Mouse (Mus musculus) forelimb bud, embryonic 11.5 days (tissue): Measurements from ENCODE around the gene Trappc2l.

Experiments used
- DNase-seq: peaks from one replicate; pipeline ENCODE4 v3.0.0-alpha.2; 2012; ENCODE audit warnings: low read depth, low spot score

Trappc2l gene

GRCm38 (mm10) chr8:122652643-122653042, 41.2 kb downstream of the Trappc2l start:
- DNase-seq, result no peak

GRCm38 (mm10) chr8:122654768-122655167, 43.3 kb downstream of the Trappc2l start:
- no peak for DNase-seq

- DNase-seq, result no peak
These were observed 44.9 kb downstream of the Trappc2l start for GRCm38 (mm10) chr8:122656056-122656999.

GRCm38 (mm10) chr8:122658149-122658806, 46.8 kb downstream of the Trappc2l start:
- peak; percentile 89 for DNase-seq

- DNase-seq, result no peak
These were observed 47.3 kb downstream of the Trappc2l start for GRCm38 (mm10) chr8:122658807-122659160.

- DNase-seq, result no peak
These were observed 48.6 kb downstream of the Trappc2l start for GRCm38 (mm10) chr8:122660022-122660421.

- peak; percentile 95 for DNase-seq
These were observed 49.7 kb downstream of the Trappc2l start for GRCm38 (mm10) chr8:122661138-122661537.

- no peak for DNase-seq
These were observed 50.5 kb downstream of the Trappc2l start for GRCm38 (mm10) chr8:122661894-122662293.

- DNase-seq, result no peak
These were observed 51.7 kb downstream of the Trappc2l start for GRCm38 (mm10) chr8:122663106-122663505.

GRCm38 (mm10) chr8:122663670-122664069, 52.2 kb downstream of the Trappc2l start:
- DNase-seq, result no peak

- peak; percentile 73 for DNase-seq
These were observed 53.8 kb downstream of the Trappc2l start for GRCm38 (mm10) chr8:122665221-122665620.

- no peak for DNase-seq
These were observed 54.4 kb downstream of the Trappc2l start for GRCm38 (mm10) chr8:122665667-122666316.
